Mouse (Mus musculus) midbrain, embryonic 13.5 days (tissue): ENCODE measurements around the gene Rai14. TPM values are rescaled to one million over a fixed set of nuclear protein-coding genes. Genes with fewer than 3 reads are reported as not detected.

Source experiments
- ATAC-seq: fragments of 200-750 bp; cut with Nextera tagmentation; 2 replicates; pipeline ENCODE4 v1.8.0; 2017; ENCODE audit warnings: mild to moderate bottlenecking, moderate TSS enrichment, moderate library complexity
- H3K27ac ChIP-seq: fragments of 300-500 bp; sonication (generic); 2 replicates; pipeline ENCODE4 v1.5.1; 2015; ENCODE audit warnings: inconsistent platforms, mild to moderate bottlenecking, moderate library complexity
- H3K27me3 ChIP-seq: fragments of 300-500 bp; sonication (generic); 2 replicates; pipeline ENCODE4 v1.6.1; 2015; ENCODE audit warnings: mild to moderate bottlenecking, inconsistent platforms
- H3K36me3 ChIP-seq: fragments of 300-500 bp; sonication (generic); 2 replicates; pipeline ENCODE4 v1.6.1; 2015; ENCODE audit warnings: mild to moderate bottlenecking, inconsistent platforms
- H3K4me1 ChIP-seq: fragments of 300-500 bp; sonication (generic); replicated peaks from 2 replicates; pipeline ENCODE4 v1.6.1; 2015; ENCODE audit warnings: inconsistent platforms
- H3K4me2 ChIP-seq: fragments of 300-500 bp; sonication (generic); replicated peaks from 2 replicates; pipeline ENCODE4 v1.6.1; 2015; ENCODE audit warnings: moderate library complexity, mild to moderate bottlenecking, inconsistent platforms
- H3K4me3 ChIP-seq: fragments of 300-500 bp; sonication (generic); replicated peaks from 2 replicates; pipeline ENCODE4 v1.5.1; 2015; ENCODE audit warnings: mild to moderate bottlenecking, inconsistent platforms
- H3K9ac ChIP-seq: fragments of 300-500 bp; sonication (generic); replicated peaks from 2 replicates; pipeline ENCODE4 v1.6.1; 2015; ENCODE audit warnings: mild to moderate bottlenecking, inconsistent platforms
- H3K9me3 ChIP-seq: fragments of 300-500 bp; sonication (generic); 2 replicates; pipeline ENCODE4 v1.6.1; 2016; ENCODE audit warnings: mild to moderate bottlenecking, inconsistent platforms
- WGBS: fragments of 180-500 bp; shearing (Covaris S2); methylation state at CpG from one replicate; pipeline ENCODE4 v1.1.7; 2015; 5-methylcytosine and 5-hydroxymethylcytosine counted together
- polyA plus RNA-seq: library from polyadenylated mRNA; unstranded; fragments of >200 nt; fragmentation: Nextera tagmentation; extraction: Ambion mirVana; gene quantifications from 2 replicates; pipeline ENCODE4 v1.2.1, GENCODE M21; 2015

Gene Rai14
- polyA plus RNA-seq, 1 experiment from 2014 or later = 34.2 TPM

- Histone ChIP-seq H3K9me3 (no peaks in the 10 kb centered on the region), H3K4me2 (no peak overlapping the region), H3K4me1 (peaks cover 12% of the 10 kb centered on the region), H3K27ac (no peak overlapping the region), H3K9ac (no peak overlapping the region), H3K36me3 (peaks cover 9% of the 10 kb centered on the region; the same call in 1 of the 2 replicates), H3K4me3 (no peak overlapping the region), H3K27me3 (no peaks in the 10 kb centered on the region)
- no peak for ATAC-seq
- WGBS = 79% methylated on average over 5 of the region's 5 CpGs
Measured at GRCm38 (mm10) chr15:10705752-10706151, 8.7 kb downstream of the Rai14 start.

GRCm38 (mm10) chr15:10704328-10704727 is 10.1 kb downstream of the Rai14 start:
- Histone ChIP-seq H3K36me3 (peaks cover 9% of the 10 kb centered on the region; the same call in 1 of the 2 replicates), H3K27me3 (no peaks in the 10 kb centered on the region), H3K4me3 (no peak overlapping the region), H3K27ac (no peak overlapping the region), H3K4me1 (peaks cover 9% of the 10 kb centered on the region; the same call in 1 of the 2 replicates), H3K9ac (no peak overlapping the region), H3K4me2 (no peak overlapping the region), H3K9me3 (no peaks in the 10 kb centered on the region)
- ATAC-seq = no peak
- WGBS = 93% methylated on average over 8 of the region's 8 CpGs

GRCm38 (mm10) chr15:10701571-10701970 is 12.9 kb downstream of the Rai14 start:
- Histone ChIP-seq H3K4me1 (peaks cover 19% of the 10 kb centered on the region), H3K9ac (no peak overlapping the region), H3K4me3 (no peak overlapping the region), H3K36me3 (no peaks in the 10 kb centered on the region), H3K9me3 (no peaks in the 10 kb centered on the region), H3K27me3 (no peaks in the 10 kb centered on the region), H3K4me2 (no peak overlapping the region), H3K27ac (no peak overlapping the region)
- WGBS = 91% methylated on average over 5 of the region's 5 CpGs
- ATAC-seq = no peak

GRCm38 (mm10) chr15:10700891-10701466 is 13.4 kb downstream of the Rai14 start:
- H3K9ac ChIP-seq = no peak overlapping the region
- no peaks in the 10 kb centered on the region for H3K27me3 ChIP-seq
- WGBS = 92% methylated on average over 9 of the region's 9 CpGs
- ATAC-seq = no peak
- H3K36me3 ChIP-seq = no peaks in the 10 kb centered on the region
- no peak overlapping the region for H3K4me3 ChIP-seq
- no peak overlapping the region for H3K4me2 ChIP-seq
- no peak overlapping the region for H3K27ac ChIP-seq
- no peaks in the 10 kb centered on the region for H3K9me3 ChIP-seq
- peaks cover 22% of the 10 kb centered on the region for H3K4me1 ChIP-seq

GRCm38 (mm10) chr15:10696478-10697234 is 17.8 kb downstream of the Rai14 start:
- Histone ChIP-seq H3K27me3 (no peaks in the 10 kb centered on the region), H3K4me1 (peaks cover 33% of the 10 kb centered on the region), H3K36me3 (no peaks in the 10 kb centered on the region), H3K4me2 (no peak overlapping the region), H3K9me3 (no peaks in the 10 kb centered on the region), H3K27ac (no peak overlapping the region), H3K9ac (no peak overlapping the region), H3K4me3 (no peak overlapping the region)
- ATAC-seq = no peak
- 74% methylated on average over 8 of the region's 8 CpGs for WGBS

GRCm38 (mm10) chr15:10692627-10693026 is 21.8 kb downstream of the Rai14 start:
- no peaks in the 10 kb centered on the region for H3K9me3 ChIP-seq
- peaks cover 14% of the 10 kb centered on the region for H3K36me3 ChIP-seq
- no peaks in the 10 kb centered on the region for H3K27me3 ChIP-seq
- no peak overlapping the region for H3K4me3 ChIP-seq
- no peak overlapping the region for H3K4me2 ChIP-seq
- H3K4me1 ChIP-seq = peaks cover 34% of the 10 kb centered on the region
- no peak for ATAC-seq
- no peak overlapping the region for H3K9ac ChIP-seq
- H3K27ac ChIP-seq = no peak overlapping the region
- WGBS = 69% methylated on average over 4 of the region's 4 CpGs

GRCm38 (mm10) chr15:10691481-10691880 is 22.9 kb downstream of the Rai14 start:
- H3K36me3 ChIP-seq = peaks cover 19% of the 10 kb centered on the region
- no peak overlapping the region for H3K27ac ChIP-seq
- H3K4me2 ChIP-seq = no peak overlapping the region
- H3K9me3 ChIP-seq = no peaks in the 10 kb centered on the region
- no peak overlapping the region for H3K9ac ChIP-seq
- peaks cover 25% of the 10 kb centered on the region for H3K4me1 ChIP-seq
- WGBS = 52% methylated on average over 6 of the region's 6 CpGs
- H3K27me3 ChIP-seq = no peaks in the 10 kb centered on the region
- ATAC-seq = no peak
- no peak overlapping the region for H3K4me3 ChIP-seq

GRCm38 (mm10) chr15:10690973-10691372 is 23.5 kb downstream of the Rai14 start:
- Histone ChIP-seq H3K4me1 (peaks cover 22% of the 10 kb centered on the region), H3K27me3 (no peaks in the 10 kb centered on the region), H3K4me2 (no peak overlapping the region), H3K4me3 (no peak overlapping the region), H3K9me3 (no peaks in the 10 kb centered on the region), H3K27ac (no peak overlapping the region), H3K9ac (no peak overlapping the region), H3K36me3 (peaks cover 21% of the 10 kb centered on the region)
- ATAC-seq = no peak
- WGBS = 91% methylated on average over 5 of the region's 5 CpGs

- Histone ChIP-seq H3K4me2 (no peak overlapping the region), H3K9me3 (no peaks in the 10 kb centered on the region), H3K27me3 (no peaks in the 10 kb centered on the region), H3K36me3 (peaks cover 21% of the 10 kb centered on the region), H3K4me1 (peaks cover 16% of the 10 kb centered on the region), H3K27ac (no peak overlapping the region), H3K9ac (no peak overlapping the region), H3K4me3 (no peak overlapping the region)
- no peak for ATAC-seq
- 88% methylated on average over 13 of the region's 13 CpGs for WGBS
Measured at GRCm38 (mm10) chr15:10690219-10690618, 24.2 kb downstream of the Rai14 start.

- ATAC-seq = no peak
- no peak overlapping the region for H3K27ac ChIP-seq
- WGBS = 95% methylated on average over 11 of the region's 11 CpGs
Measured at GRCm38 (mm10) chr15:10689304-10689703, 25.1 kb downstream of the Rai14 start.

GRCm38 (mm10) chr15:10688686-10689085 is 25.7 kb downstream of the Rai14 start:
- Histone ChIP-seq H3K36me3 (peaks cover 21% of the 10 kb centered on the region), H3K4me1 (peaks cover 13% of the 10 kb centered on the region), H3K4me2 (no peak overlapping the region), H3K27ac (no peak overlapping the region), H3K27me3 (no peaks in the 10 kb centered on the region), H3K9me3 (no peaks in the 10 kb centered on the region), H3K4me3 (no peak overlapping the region), H3K9ac (no peak overlapping the region)
- 91% methylated on average over 5 of the region's 5 CpGs for WGBS
- no peak for ATAC-seq

More at GRCm38 (mm10) chr15:10689304-10689703, 25.1 kb downstream of the Rai14 start:
- no peak overlapping the region for H3K4me3 ChIP-seq
- H3K27me3 ChIP-seq = no peaks in the 10 kb centered on the region
- H3K36me3 ChIP-seq = peaks cover 21% of the 10 kb centered on the region
- no peaks in the 10 kb centered on the region for H3K9me3 ChIP-seq
- peaks cover 14% of the 10 kb centered on the region for H3K4me1 ChIP-seq
- no peak overlapping the region for H3K9ac ChIP-seq
- H3K4me2 ChIP-seq = no peak overlapping the region

- H3K9me3 ChIP-seq = no peaks in the 10 kb centered on the region
- H3K27ac ChIP-seq = no peak overlapping the region
- no peak overlapping the region for H3K4me3 ChIP-seq
- no peaks in the 10 kb centered on the region for H3K27me3 ChIP-seq
- no peak for ATAC-seq
- H3K4me2 ChIP-seq = no peak overlapping the region
- H3K4me1 ChIP-seq = peaks cover 5% of the 10 kb centered on the region
- WGBS = 68% methylated on average over 7 of the region's 7 CpGs
- H3K36me3 ChIP-seq = peaks cover 21% of the 10 kb centered on the region
- H3K9ac ChIP-seq = no peak overlapping the region
Measured at GRCm38 (mm10) chr15:10687365-10687764, 27.1 kb downstream of the Rai14 start.
